Mouse (Mus musculus): ENCODE data around the gene Gng13. TPM values are rescaled to one million over a fixed set of nuclear protein-coding genes. Genes with fewer than 3 reads are reported as not detected.

Gng13 gene
- polyA plus RNA-seq, 1 experiment from 2014 or later: 8.0 TPM

GRCm38 (mm10) chr17:25709994-25710393 lies 7.0 kb upstream of the Gng13 start:
- Histone ChIP-seq H3K36me3 (no peaks in the 10 kb centered on the region), H3K4me2 (no peak overlapping the region), H3K9me3 (replicated peaks) (no peaks in the 10 kb centered on the region), H3K27me3 (replicated peaks) (0 out of 2 replicates have a peak, but pooled peaks cover 3% of the 10 kb centered on the region), H3K27ac (replicated peaks) (no peak overlapping the region), H3K9ac (replicated peaks) (no peak overlapping the region), H3K4me1 (no peaks in the 10 kb centered on the region), H3K4me3 (replicated peaks) (no peak overlapping the region)
- ATAC-seq (ENCODE audit: low FRiP score): no peak
- WGBS: 100% methylated on average over 2 of the region's 2 CpGs

GRCm38 (mm10) chr17:25711136-25711535 lies 5.8 kb upstream of the Gng13 start:
- no peaks in the 10 kb centered on the region for H3K9me3 ChIP-seq (replicated peaks)
- no peak overlapping the region for H3K4me2 ChIP-seq
- no peak overlapping the region for H3K27ac ChIP-seq (replicated peaks)
- no peak overlapping the region for H3K4me3 ChIP-seq (replicated peaks)
- H3K36me3 ChIP-seq: no peaks in the 10 kb centered on the region
- no peak for ATAC-seq (ENCODE audit: low FRiP score)
- WGBS: 87% methylated on average over 4 of the region's 4 CpGs
- no peak overlapping the region for H3K9ac ChIP-seq (replicated peaks)
- no peaks in the 10 kb centered on the region for H3K4me1 ChIP-seq
- H3K27me3 ChIP-seq (replicated peaks): peaks cover 12% of the 10 kb centered on the region

- WGBS: 59% methylated on average over 3 of the region's 3 CpGs
- no peaks in the 10 kb centered on the region for H3K36me3 ChIP-seq
- H3K4me3 ChIP-seq (replicated peaks): no peak overlapping the region
- H3K9me3 ChIP-seq (replicated peaks): no peaks in the 10 kb centered on the region
- ATAC-seq (ENCODE audit: low FRiP score): no peak
- H3K27me3 ChIP-seq (replicated peaks): peaks cover 36% of the 10 kb centered on the region
- no peak overlapping the region for H3K27ac ChIP-seq (replicated peaks)
- H3K4me1 ChIP-seq: peaks cover 12% of the 10 kb centered on the region
- H3K4me2 ChIP-seq: no peak overlapping the region
- no peak overlapping the region for H3K9ac ChIP-seq (replicated peaks)
These were observed 1.3 kb upstream of the Gng13 start for GRCm38 (mm10) chr17:25715627-25716026.

- peaks cover 12% of the 10 kb centered on the region for H3K4me1 ChIP-seq
- H3K9me3 ChIP-seq (replicated peaks): no peaks in the 10 kb centered on the region
- no peak overlapping the region for H3K27ac ChIP-seq (replicated peaks)
- WGBS: 11% methylated on average over 6 of the region's 6 CpGs
- no peaks in the 10 kb centered on the region for H3K36me3 ChIP-seq
- H3K27me3 ChIP-seq (replicated peaks): peaks cover 36% of the 10 kb centered on the region
- H3K9ac ChIP-seq (replicated peaks): no peak overlapping the region
- H3K4me3 ChIP-seq (replicated peaks): no peak overlapping the region
- H3K4me2 ChIP-seq: no peak overlapping the region
- no peak for ATAC-seq (ENCODE audit: low FRiP score)
These were observed 841 bp upstream of the Gng13 start for GRCm38 (mm10) chr17:25716130-25716529.

DNA sequence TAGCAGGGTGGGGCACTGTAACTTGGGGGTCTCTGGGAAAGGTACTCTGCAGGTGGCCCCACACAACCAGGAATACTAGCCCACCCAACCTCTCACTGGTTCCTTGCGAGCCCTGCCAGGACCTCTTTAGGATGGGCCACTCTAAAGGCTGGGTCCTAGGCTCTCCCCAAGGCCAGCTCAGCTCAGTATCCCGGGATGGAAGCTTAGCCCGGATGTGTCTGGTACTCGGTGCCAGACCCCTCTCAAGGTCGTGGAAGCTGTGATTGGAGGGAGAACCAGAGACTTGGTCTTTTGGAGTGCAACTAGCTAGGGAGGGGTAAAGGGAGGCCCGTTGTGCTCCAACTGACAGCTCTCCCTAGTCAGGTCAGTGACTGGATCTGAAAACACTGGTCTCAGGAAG lies 720 bp downstream of the Gng13 start:
- H3K36me3 ChIP-seq: no peaks in the 10 kb centered on the region
- peak overlapping the region; percentile 51 for H3K9ac ChIP-seq (replicated peaks)
- no peaks in the 10 kb centered on the region for H3K9me3 ChIP-seq (replicated peaks)
- no peak for ATAC-seq (ENCODE audit: low FRiP score)
- no peak overlapping the region for H3K27ac ChIP-seq (replicated peaks)
- peaks cover 12% of the 10 kb centered on the region for H3K4me1 ChIP-seq
- peak overlapping the region; percentile 42 for H3K4me3 ChIP-seq (replicated peaks)
- peaks cover 33% of the 10 kb centered on the region for H3K27me3 ChIP-seq (replicated peaks)
- H3K4me2 ChIP-seq: peak overlapping the region; percentile 82
- 7% methylated on average over 6 of the region's 6 CpGs for WGBS

DNA sequence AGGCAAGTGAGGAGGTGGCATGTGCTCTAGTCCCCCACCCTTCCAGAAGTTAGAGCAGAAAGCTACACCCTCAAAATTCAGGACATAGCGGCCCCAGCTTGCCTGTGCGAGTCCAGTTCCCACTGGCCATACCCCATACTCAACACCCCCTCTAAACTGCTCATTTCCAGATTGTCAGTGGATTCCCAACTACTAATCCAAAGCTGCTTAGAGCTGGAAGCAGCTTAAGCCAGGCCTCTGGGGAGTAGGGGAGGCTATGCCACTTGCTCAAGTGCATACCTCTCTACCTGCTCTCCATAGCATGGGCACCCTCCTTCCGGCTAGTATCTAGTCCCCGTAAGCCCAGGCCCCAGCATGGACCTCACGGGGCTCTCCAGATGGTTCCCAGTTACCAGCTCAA lies 4.5 kb downstream of the Gng13 start:
- Histone ChIP-seq H3K4me1 (peaks cover 16% of the 10 kb centered on the region), H3K9ac (replicated peaks) (no peak overlapping the region), H3K36me3 (no peaks in the 10 kb centered on the region), H3K27me3 (replicated peaks) (peaks cover 21% of the 10 kb centered on the region), H3K4me2 (no peak overlapping the region), H3K27ac (replicated peaks) (no peak overlapping the region), H3K4me3 (replicated peaks) (no peak overlapping the region), H3K9me3 (replicated peaks) (no peaks in the 10 kb centered on the region)
- ATAC-seq (ENCODE audit: low FRiP score): no peak
- WGBS: 96% methylated on average over 5 of the region's 5 CpGs

GRCm38 (mm10) chr17:25723470-25723869 lies 6.5 kb downstream of the Gng13 start:
- H3K27me3 ChIP-seq (replicated peaks): 0 out of 2 replicates have a peak, but pooled peaks cover under 1% of the 10 kb centered on the region
- H3K36me3 ChIP-seq: no peaks in the 10 kb centered on the region
- WGBS: 96% methylated on average over 19 of the region's 19 CpGs
- H3K4me2 ChIP-seq: no peak overlapping the region
- no peak overlapping the region for H3K27ac ChIP-seq (replicated peaks)
- no peak overlapping the region for H3K9ac ChIP-seq (replicated peaks)
- no peaks in the 10 kb centered on the region for H3K9me3 ChIP-seq (replicated peaks)
- H3K4me3 ChIP-seq (replicated peaks): no peak overlapping the region
- peaks cover 18% of the 10 kb centered on the region for H3K4me1 ChIP-seq
- no peak for ATAC-seq (ENCODE audit: low FRiP score)

DNA sequence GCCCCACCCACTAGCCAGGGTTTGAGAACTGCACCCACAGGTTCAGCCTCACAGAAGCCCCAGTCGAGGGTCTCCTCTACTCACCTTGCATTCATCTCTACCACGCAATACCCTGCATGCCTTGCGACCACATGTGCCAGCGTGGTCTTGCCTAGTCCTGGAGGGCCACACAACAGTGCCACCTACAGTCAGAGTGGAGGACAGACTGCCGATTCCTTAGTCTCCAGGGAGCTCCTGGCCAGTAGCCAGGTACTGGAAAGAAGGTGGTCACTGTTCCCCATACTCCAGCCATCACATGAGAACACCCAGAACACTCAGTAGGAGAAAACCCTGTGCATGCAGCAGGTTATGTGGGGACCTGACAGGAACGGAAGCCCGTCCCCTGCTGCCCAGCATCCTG lies 6.9 kb downstream of the Gng13 start:
- WGBS: 84% methylated on average over 7 of the region's 7 CpGs
- Histone ChIP-seq H3K27me3 (replicated peaks) (no peaks in the 10 kb centered on the region), H3K9ac (replicated peaks) (no peak overlapping the region), H3K4me3 (replicated peaks) (no peak overlapping the region), H3K4me2 (no peak overlapping the region), H3K36me3 (no peaks in the 10 kb centered on the region), H3K27ac (replicated peaks) (no peak overlapping the region), H3K4me1 (peaks cover 22% of the 10 kb centered on the region), H3K9me3 (replicated peaks) (no peaks in the 10 kb centered on the region)
- no peak for ATAC-seq (ENCODE audit: low FRiP score)

DNA sequence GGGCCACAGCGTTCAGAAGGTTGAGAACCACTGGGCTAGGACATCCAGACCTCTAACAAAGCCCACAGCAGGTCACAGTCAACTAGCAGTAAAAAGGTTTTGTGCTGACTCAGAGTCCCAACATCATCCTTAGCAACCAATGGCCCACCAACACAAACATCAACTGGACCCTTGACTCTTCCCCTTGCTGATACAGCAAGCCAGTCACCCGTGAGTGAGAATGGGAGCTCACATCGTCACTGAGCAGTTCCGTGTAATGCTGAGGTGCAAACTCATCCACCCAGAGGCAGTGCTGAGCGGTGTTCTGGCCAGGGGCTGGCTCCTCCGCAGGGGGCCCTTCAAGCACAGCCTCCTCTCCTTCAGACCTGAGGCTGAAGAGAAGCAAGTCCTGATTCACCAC lies 8.3 kb downstream of the Gng13 start:
- Histone ChIP-seq H3K9me3 (replicated peaks) (no peaks in the 10 kb centered on the region), H3K27me3 (replicated peaks) (no peaks in the 10 kb centered on the region), H3K4me1 (peaks cover 29% of the 10 kb centered on the region), H3K27ac (replicated peaks) (no peak overlapping the region), H3K4me2 (no peak overlapping the region), H3K9ac (replicated peaks) (no peak overlapping the region), H3K4me3 (replicated peaks) (no peak overlapping the region), H3K36me3 (peaks cover 6% of the 10 kb centered on the region; the same call in 1 of the 2 replicates)
- 80% methylated on average over 6 of the region's 6 CpGs for WGBS
- no peak for ATAC-seq (ENCODE audit: low FRiP score)

DNA sequence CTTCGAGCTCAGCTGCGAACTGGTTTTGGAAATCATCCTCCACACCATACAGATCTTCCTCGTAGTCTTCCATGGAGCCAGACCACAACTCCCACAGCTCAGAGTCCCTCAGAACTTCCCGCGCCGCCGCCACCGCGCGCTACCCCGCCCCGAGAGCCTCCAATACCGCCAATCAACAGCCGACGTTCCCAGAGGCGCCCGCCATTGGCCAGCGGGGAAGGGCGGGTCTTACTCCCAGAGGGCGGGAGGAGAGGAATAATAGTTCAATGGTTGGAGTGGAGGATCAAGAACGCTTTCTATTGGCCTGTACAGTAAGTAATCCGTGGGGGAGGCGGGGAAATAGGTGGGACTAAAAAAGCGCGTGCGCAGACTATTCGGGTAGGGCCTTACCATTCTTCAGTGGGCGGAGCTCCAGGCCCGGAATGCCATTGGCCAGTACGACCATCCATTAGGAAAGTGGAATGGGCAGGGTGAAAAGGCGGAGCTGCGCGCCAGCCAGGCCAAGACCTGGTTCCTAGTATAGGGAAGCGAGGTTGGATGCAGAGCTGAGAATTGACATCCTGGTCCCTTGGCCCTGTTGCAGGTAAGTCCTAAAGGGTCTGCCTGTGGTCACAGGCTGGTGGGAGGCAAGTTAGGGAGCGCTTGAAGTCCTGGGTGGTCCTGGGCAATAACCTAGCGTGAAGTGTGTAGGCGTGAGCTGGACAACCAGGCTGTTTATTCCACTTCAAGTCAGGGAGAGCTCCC lies 10.5 kb downstream of the Gng13 start, which contains the start of the genes Chtf18 and Rpusd1:
Gene Chtf18, minus strand, starts transcription at position 155 of the 744 bp plus-strand sequence.
Gene Rpusd1, plus strand, starts transcription at position 406 of the 744 bp plus-strand sequence.
- Histone ChIP-seq H3K4me3 (replicated peaks) (peak within 1 kb of the TSS; percentile 59), H3K4me1 (peaks cover 29% of the 10 kb centered on the region), H3K9me3 (replicated peaks) (no peaks in the 10 kb centered on the region), H3K4me2 (peak within 1 kb of the TSS; percentile 97), H3K27ac (replicated peaks) (peak within 1 kb of the TSS; percentile 72), H3K36me3 (peaks cover 10% of the 10 kb centered on the region; the same call in 1 of the 2 replicates), H3K9ac (replicated peaks) (peak within 1 kb of the TSS; percentile 68), H3K27me3 (replicated peaks) (no peaks in the 10 kb centered on the region)
- peak; percentile 98 for ATAC-seq (ENCODE audit: low FRiP score)
- WGBS: under 1% methylated on average over 37 of the region's 37 CpGs

DNA sequence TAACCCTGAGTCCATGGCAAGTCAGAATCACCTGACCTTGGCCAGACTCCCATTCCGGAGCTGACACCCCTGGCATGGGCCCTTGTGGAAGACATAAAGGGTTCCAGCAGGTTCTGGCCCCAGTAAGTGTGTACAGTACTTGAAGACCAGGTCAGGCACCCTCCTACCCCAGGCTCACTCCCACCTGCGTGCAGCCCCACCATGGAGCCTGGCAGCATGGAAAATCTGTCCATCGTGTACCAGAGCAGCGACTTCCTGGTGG lies 11.0 kb downstream of the Gng13 start:
- Histone ChIP-seq H3K4me1 (peaks cover 29% of the 10 kb centered on the region), H3K27me3 (replicated peaks) (no peaks in the 10 kb centered on the region), H3K9me3 (replicated peaks) (no peaks in the 10 kb centered on the region), H3K4me2 (peak overlapping the region; percentile 97), H3K36me3 (peaks cover 10% of the 10 kb centered on the region; the same call in 1 of the 2 replicates), H3K9ac (replicated peaks) (peak overlapping the region; percentile 68), H3K27ac (replicated peaks) (peak overlapping the region; percentile 72), H3K4me3 (replicated peaks) (peak overlapping the region; percentile 59)
- peak; percentile 7; the same call in 1 of the 2 replicates for ATAC-seq (ENCODE audit: low FRiP score)
- WGBS: 24% methylated on average over 4 of the region's 4 CpGs

DNA sequence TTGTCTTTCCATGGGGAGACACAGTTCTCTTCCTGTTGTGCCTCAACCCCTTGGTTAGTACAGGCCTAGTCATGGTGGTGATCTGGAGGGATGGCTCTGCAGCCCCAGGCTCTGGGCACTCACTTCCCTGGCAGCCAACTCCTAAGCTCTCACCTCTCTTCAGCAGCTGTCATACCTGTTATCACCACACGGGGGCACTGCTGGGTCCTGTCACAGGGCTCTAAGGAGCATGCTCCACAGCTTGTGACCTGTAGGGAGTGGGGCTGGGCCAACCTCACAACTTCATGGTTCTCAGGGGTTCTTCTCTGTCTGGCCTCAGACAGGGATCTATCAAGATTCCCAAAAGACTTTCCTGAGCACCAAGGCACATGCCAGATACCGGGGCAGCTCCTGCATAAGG lies 15.1 kb downstream of the Gng13 start:
- no peak for ATAC-seq (ENCODE audit: low FRiP score)
- Histone ChIP-seq H3K27ac (replicated peaks) (no peak overlapping the region), H3K36me3 (peaks cover 10% of the 10 kb centered on the region; the same call in 1 of the 2 replicates), H3K4me2 (no peak overlapping the region), H3K9me3 (replicated peaks) (no peaks in the 10 kb centered on the region), H3K4me1 (peaks cover 19% of the 10 kb centered on the region), H3K4me3 (replicated peaks) (no peak overlapping the region), H3K9ac (replicated peaks) (no peak overlapping the region), H3K27me3 (replicated peaks) (no peaks in the 10 kb centered on the region)
- 19% methylated on average over 2 of the region's 2 CpGs for WGBS
